ENCODE assay signal across 10 mouse cellular contexts in genomic region chr3:27317288-27318024, GRCm38 (mm10). TPM values are rescaled to one million over a fixed set of nuclear protein-coding genes. Genes with fewer than 3 reads are reported as not detected.
DNase-seq lines count a peak whose midpoint lies in the region; ATAC-seq and TF ChIP-seq lines count a peak whose summit lies in the region.
"Had no signal": no experiment of that assay in that cellular context is flagged by ENCODE, and none has a peak within 500 bp of the region (broad histone marks: within the 10 kb centered on the region; RNA-seq: fewer than 3 reads in every experiment).

No protein-coding gene starts in this region.

- no peak for TF ChIP-seq CTCF in kidney, adult 2 months (conservative IDR thresholded peaks at IDR 0.05; ENCODE audit: insufficient read depth, insufficient read length, low read depth, low read length)
- TF ChIP-seq CTCF in bone marrow macrophage, adult 2 months (IDR thresholded peaks at IDR 0.05; ENCODE audit: low read depth, low read length): no peak

- H3K36me3 ChIP-seq in kidney, adult 2 months (ENCODE audit: control insufficient read depth, insufficient read depth, low read length): no peaks in the 10 kb centered on the region
- H3K36me3 ChIP-seq in liver, embryonic 15.5 days (replicated peaks): no peaks in the 10 kb centered on the region

- no peak for TF ChIP-seq POLR2A in kidney, adult 2 months (IDR thresholded peaks at IDR 0.05; ENCODE audit: low read depth, low read length)
- no peak for TF ChIP-seq POLR2A in bone marrow macrophage, adult 2 months (IDR thresholded peaks at IDR 0.05; ENCODE audit: borderline replicate concordance, low read depth, low read length)

- ATAC-seq in CD4-positive, CD25-positive, alpha-beta regulatory T cell, adult 4 months: peak; percentile 22
- ATAC-seq in liver, embryonic 15.5 days (ENCODE audit: insufficient read depth): no peak

- intact Hi-C loops in left cerebral cortex, postnatal 4 days (cut with DNase I): no loop called here

- H3K4me3 ChIP-seq in kidney, adult 2 months (ENCODE audit: insufficient read depth, low read depth, low read length): peak overlapping the region; percentile 99
- peak overlapping the region; percentile 44 for H3K4me3 ChIP-seq in bone marrow macrophage, adult 2 months (ENCODE audit: insufficient read depth, low read length)
- H3K4me3 ChIP-seq in liver, embryonic 15.5 days (replicated peaks): peak overlapping the region; percentile 40

- 14% methylated on average over 4 of the region's 4 CpGs for WGBS in kidney, adult 2 months
- WGBS in liver, embryonic 15.5 days (ENCODE audit: insufficient replicate concordance): 27% methylated on average over 4 of the region's 4 CpGs

- H3K9ac ChIP-seq in liver, embryonic 15.5 days: no peak overlapping the region

- H3K4me1 ChIP-seq in kidney, adult 2 months (ENCODE audit: control insufficient read depth, insufficient read depth, low read length): peaks cover 11% of the 10 kb centered on the region
- H3K4me1 ChIP-seq in bone marrow macrophage, adult 2 months (ENCODE audit: control insufficient read depth, insufficient read depth, low read length): 0 out of 2 replicates have a peak, but pooled peaks cover 4% of the 10 kb centered on the region
- H3K4me1 ChIP-seq in liver, embryonic 15.5 days (replicated peaks): 0 out of 2 replicates have a peak, but pooled peaks cover 3% of the 10 kb centered on the region

- peak overlapping the region; percentile 100 for H3K27ac ChIP-seq in kidney, adult 2 months (ENCODE audit: insufficient read depth, low read depth, low read length)
- H3K27ac ChIP-seq in bone marrow macrophage, adult 2 months (ENCODE audit: insufficient read depth, low read depth, low read length): no peak overlapping the region
- no peak overlapping the region for H3K27ac ChIP-seq in liver, embryonic 15.5 days (replicated peaks)

- peak overlapping the region; percentile 53 for H3K4me2 ChIP-seq in liver, embryonic 15.5 days

- no peaks in the 10 kb centered on the region for H3K27me3 ChIP-seq in kidney, adult 2 months (replicated peaks; ENCODE audit: control insufficient read depth, insufficient read depth, low read length)
- H3K27me3 ChIP-seq in liver, embryonic 15.5 days: no peaks in the 10 kb centered on the region

- no peaks in the 10 kb centered on the region for H3K9me3 ChIP-seq in liver, embryonic 15.5 days (replicated peaks)

- DNase-seq in kidney, adult 2 months: no peak
- no peak for DNase-seq in kidney, adult 8-10 months
- no peak for DNase-seq in right cerebral cortex, postnatal 36 days (ENCODE audit: low spot score in 2 of 2)
- no peak for DNase-seq in left cerebral cortex, postnatal 4 days
- DNase-seq in adipocyte (ENCODE audit: low spot score): no peak
- DNase-seq: right cerebral cortex, postnatal 4 days had no signal

RNA-seq across cellular contexts. Expression of gene Tnfsf10, which starts 0.6 kb away (rescaled TPM):
- 11.5 and 12.8 TPM in 2 replicates for polyA plus RNA-seq in kidney, adult 2 months (2012; rRNA removed)
- 10 to 100 TPM; 18.8 to 20.0 TPM for polyA plus RNA-seq in CD4-positive, CD25-positive, alpha-beta regulatory T cell, adult 4 months (2017; shearing (Covaris generic))
- polyA plus RNA-seq in bone marrow macrophage, adult 2 months (2012; ENCODE audit: insufficient read depth, insufficient read length, missing spikeins): 2.0 and 2.8 TPM in 2 replicates
- polyA plus RNA-seq in liver, embryonic 15.5 days (2015; fragmentation: Nextera tagmentation; extraction: Ambion mirVana): 0.08 and 0.14 TPM in 2 replicates
- total RNA-seq in left cerebral cortex, postnatal 4 days (2021): 1 to 10 TPM; 1.7 to 2.2 TPM

RNA-seq across cellular contexts. Expression of gene Ghsr, which starts 53.7 kb away (rescaled TPM):
- not detected in 2 replicates for polyA plus RNA-seq in kidney, adult 2 months (2012; rRNA removed)
- polyA plus RNA-seq in CD4-positive, CD25-positive, alpha-beta regulatory T cell, adult 4 months (2017; shearing (Covaris generic)): not detected
- not detected in 2 replicates for polyA plus RNA-seq in bone marrow macrophage, adult 2 months (2012; ENCODE audit: insufficient read depth, insufficient read length, missing spikeins)
- not detected in 2 replicates for polyA plus RNA-seq in liver, embryonic 15.5 days (2015; fragmentation: Nextera tagmentation; extraction: Ambion mirVana)
- under 1 TPM; 0.10 to 0.24 TPM for total RNA-seq in left cerebral cortex, postnatal 4 days (2021)
- total RNA-seq: heart, postnatal 10 days had no signal

Comparison
In these comparisons a context has a peak if more than half of its experiments do, and no peak if none do; other contexts are left out.
1. H3K4me3 ChIP-seq: peak in every context shown above with its lines; median percentile 99 in kidney, adult 2 months; 44 in bone marrow macrophage, adult 2 months; 40 in liver, embryonic 15.5 days.